In genomic region chr1:51740626-51741231, GRCm38 (mm10) we compare ENCODE assay signal across 24 mouse cellular contexts.
DNase-seq lines count a peak whose midpoint lies in the region; ATAC-seq and TF ChIP-seq lines count a peak whose summit lies in the region.
"Had no signal": no experiment of that assay in that cellular context is flagged by ENCODE, and none has a peak within 500 bp of the region (broad histone marks: within the 10 kb centered on the region; RNA-seq: fewer than 3 reads in every experiment).

No protein-coding gene starts in this region.

- no peak overlapping the region for H3K4me3 ChIP-seq in kidney, embryonic 16.5 days (ENCODE audit: low read length)
- H3K4me3 ChIP-seq in liver, adult 2 months (ENCODE audit: insufficient read depth, low read depth, low read length): no peak overlapping the region
- no peak overlapping the region for H3K4me3 ChIP-seq in testis, adult 2 months (ENCODE audit: control insufficient read depth, low read depth, low read length)
- H3K4me3 ChIP-seq: forebrain, embryonic 13.5 days; hindbrain, embryonic 15.5 days; intestine, embryonic 15.5 days; limb, embryonic 12.5 days; liver, embryonic 15.5 days; midbrain, embryonic 10.5 days; myocyte; neural tube, embryonic 13.5 days had no signal

- no peak overlapping the region for H3K9ac ChIP-seq in kidney, embryonic 16.5 days (replicated peaks; ENCODE audit: low read length)
- H3K9ac ChIP-seq in liver, adult 2 months (ENCODE audit: low read depth, low read length): peak overlapping the region; percentile 15; the same call in 1 of the 2 replicates
- H3K9ac ChIP-seq: forebrain, embryonic 13.5 days; hindbrain, embryonic 15.5 days; intestine, embryonic 15.5 days; limb, embryonic 12.5 days; liver, embryonic 15.5 days; neural tube, embryonic 13.5 days had no signal

- peak; percentile 42 for DNase-seq in kidney, adult 9 months
- peak; percentile 96 for DNase-seq in liver, adult 2 months (ENCODE audit: extremely low read depth, low read depth, low spot score)
- no peak for DNase-seq in liver
- DNase-seq in testis, postnatal 14 days (ENCODE audit: low spot score): no peak
- no peak for DNase-seq in cerebellum, postnatal 4 days (ENCODE audit: low spot score in 2 of 2)
- DNase-seq: adrenal gland, postnatal 10 days; cerebellum, adult 8-10 months; cerebellum, postnatal 36 days; retina, postnatal 1 day; right cerebral cortex, postnatal 25 days; spleen, adult 18-20 months; thymus, postnatal 25 days had no signal

- H3K36me3 ChIP-seq in kidney, embryonic 16.5 days (ENCODE audit: insufficient read depth, low read length): no peaks in the 10 kb centered on the region; the same call in 1 of the 2 replicates
- peaks cover 4% of the 10 kb centered on the region; the same call in 1 of the 2 replicates for H3K36me3 ChIP-seq in liver, adult 2 months (ENCODE audit: control insufficient read depth, insufficient read depth, low read length)
- H3K36me3 ChIP-seq in testis, adult 2 months (ENCODE audit: control insufficient read depth, insufficient read depth, low read length): no peaks in the 10 kb centered on the region
- H3K36me3 ChIP-seq: hindbrain, embryonic 15.5 days; intestine, embryonic 15.5 days; liver, embryonic 15.5 days had no signal

- H3K79me2 ChIP-seq in liver, adult 2 months (ENCODE audit: control insufficient read depth, insufficient read depth, low read length): no peaks in the 10 kb centered on the region

- no peak for ATAC-seq in kidney, embryonic 16.5 days (ENCODE audit: low FRiP score, low TSS enrichment)
- ATAC-seq: forebrain, embryonic 13.5 days; intestine, embryonic 15.5 days; midbrain, embryonic 16.5 days had no signal

- TF ChIP-seq CTCF in liver, adult 2 months (IDR thresholded peaks at IDR 0.05; ENCODE audit: low read depth, low read length): no peak
- TF ChIP-seq CTCF in testis, adult 2 months (IDR thresholded peaks at IDR 0.05; ENCODE audit: control insufficient read depth, insufficient read depth, insufficient replicate concordance, low read depth, low read length): no peak

- H3K27ac ChIP-seq in kidney, embryonic 16.5 days (ENCODE audit: low read length): no peak overlapping the region
- H3K27ac ChIP-seq in liver, adult 2 months (replicated peaks; ENCODE audit: insufficient read depth, low read depth, low read length): peak overlapping the region; percentile 96
- peak overlapping the region; percentile 52 for H3K27ac ChIP-seq in testis, adult 2 months (ENCODE audit: control insufficient read depth, insufficient read depth, low read depth, low read length)
- H3K27ac ChIP-seq: forebrain, embryonic 13.5 days; hindbrain, embryonic 15.5 days; intestine, embryonic 15.5 days; limb, embryonic 12.5 days; liver, embryonic 15.5 days; midbrain, embryonic 10.5 days; neural tube, embryonic 13.5 days had no signal

- 74% methylated on average over 10 of the region's 10 CpGs for WGBS in kidney, embryonic 16.5 days
- WGBS in liver, adult 2 months: 31% methylated on average over 10 of the region's 10 CpGs

- H3K27me3 ChIP-seq in kidney, embryonic 16.5 days (ENCODE audit: insufficient read depth, low read length): no peaks in the 10 kb centered on the region
- H3K27me3 ChIP-seq in liver, adult 2 months (ENCODE audit: control insufficient read depth, insufficient read depth, low read length): no peaks in the 10 kb centered on the region
- H3K27me3 ChIP-seq in testis, adult 2 months (ENCODE audit: control insufficient read depth, insufficient read depth, low read length): no peaks in the 10 kb centered on the region
- H3K27me3 ChIP-seq: forebrain, embryonic 13.5 days; hindbrain, embryonic 15.5 days; intestine, embryonic 15.5 days; limb, embryonic 12.5 days; liver, embryonic 15.5 days; neural tube, embryonic 13.5 days had no signal

- H3K9me3 ChIP-seq in kidney, embryonic 16.5 days (ENCODE audit: low read length): no peaks in the 10 kb centered on the region
- H3K9me3 ChIP-seq: forebrain, embryonic 13.5 days; hindbrain, embryonic 15.5 days; intestine, embryonic 15.5 days; limb, embryonic 12.5 days; liver, embryonic 15.5 days; midbrain, embryonic 10.5 days; neural tube, embryonic 13.5 days had no signal

- no peak for TF ChIP-seq POLR2A in liver, adult 2 months (IDR thresholded peaks at IDR 0.05; ENCODE audit: extremely low read depth, insufficient read depth, low read length)
- TF ChIP-seq POLR2A in testis, adult 2 months (IDR thresholded peaks at IDR 0.05; ENCODE audit: control insufficient read depth, low read depth, low read length): no peak

- H3K4me2 ChIP-seq in kidney, embryonic 16.5 days (replicated peaks; ENCODE audit: low read depth, low read length): no peak overlapping the region
- H3K4me2 ChIP-seq: forebrain, embryonic 13.5 days; heart, embryonic 11.5 days; hindbrain, embryonic 15.5 days; intestine, embryonic 15.5 days; limb, embryonic 12.5 days; liver, embryonic 15.5 days; neural tube, embryonic 13.5 days had no signal

- no peaks in the 10 kb centered on the region for H3K4me1 ChIP-seq in kidney, embryonic 16.5 days (ENCODE audit: insufficient read depth, low read length)
- H3K4me1 ChIP-seq in liver, adult 2 months (ENCODE audit: control insufficient read depth, insufficient read depth, low read length): peaks cover 15% of the 10 kb centered on the region
- H3K4me1 ChIP-seq in testis, adult 2 months (ENCODE audit: control insufficient read depth, insufficient read depth, low read length): no peaks in the 10 kb centered on the region
- H3K4me1 ChIP-seq: forebrain, embryonic 13.5 days; hindbrain, embryonic 15.5 days; intestine, embryonic 15.5 days; limb, embryonic 12.5 days; midbrain, embryonic 10.5 days; neural tube, embryonic 13.5 days had no signal

Comparison
In these comparisons a context has a peak if more than half of its experiments do, and no peak if none do; other contexts are left out.
1. DNase-seq: peak in kidney, adult 9 months (single experiment) and liver, adult 2 months (single experiment); none in liver (single experiment), testis, postnatal 14 days (single experiment) and cerebellum, postnatal 4 days (0 of 2).